Mouse (Mus musculus) small intestine, adult 2 months (tissue): Measurements from ENCODE around the gene Cry2. TPM values are rescaled to one million over a fixed set of nuclear protein-coding genes. Genes with fewer than 3 reads are reported as not detected.

ENCODE experiments used
- H3K27ac ChIP-seq: fragments of 200-500 bp; 2 replicates; pipeline ENCODE4 v1.5.1; 2012; ENCODE audit warnings: low read depth, low read length, control low read depth, inconsistent platforms; ENCODE audit not compliant: insufficient read depth
- H3K27me3 ChIP-seq: fragments of 200-500 bp; 2 replicates; pipeline ENCODE4 v1.6.1; 2012; ENCODE audit warnings: mild to moderate bottlenecking, moderate library complexity, low read length, inconsistent platforms; ENCODE audit not compliant: control insufficient read depth, insufficient read depth
- H3K36me3 ChIP-seq: fragments of 200-500 bp; 2 replicates; pipeline ENCODE4 v1.6.1; 2012; ENCODE audit warnings: mild to moderate bottlenecking, low read length, control low read depth, inconsistent platforms; ENCODE audit not compliant: control insufficient read depth, insufficient read depth
- H3K4me1 ChIP-seq: fragments of 200-500 bp; 2 replicates; pipeline ENCODE4 v1.6.1; 2012; ENCODE audit warnings: low read length, inconsistent platforms, mixed read lengths; ENCODE audit not compliant: control insufficient read depth, insufficient read depth, insufficient read length
- H3K4me3 ChIP-seq: fragments of 200-500 bp; 2 replicates; pipeline ENCODE4 v1.5.1; 2012; ENCODE audit warnings: low read depth, mild to moderate bottlenecking, control low read depth, inconsistent platforms, low read length, moderate library complexity
- CTCF ChIP-seq: fragments of 200-500 bp; IDR thresholded peaks from 2 replicates; pipeline ENCODE4 v1.5.1; 2012; ENCODE audit warnings: low read depth, mild to moderate bottlenecking, control low read depth, inconsistent platforms, low read length, moderate library complexity, mixed read lengths; ENCODE audit not compliant: insufficient replicate concordance, insufficient read length; ENCODE audit errors: extremely low read depth
- POLR2A ChIP-seq: fragments of 200-500 bp; IDR thresholded peaks from 2 replicates; pipeline ENCODE4 v1.6.1; 2012; ENCODE audit warnings: low read depth, mild to moderate bottlenecking, control low read depth, inconsistent platforms, low read length, moderate library complexity
- WGBS: fragments of 180-500 bp; shearing (Covaris S2); methylation state at CpG from one replicate; pipeline ENCODE4 v1.1.7; 2018; 5-methylcytosine and 5-hydroxymethylcytosine counted together
- polyA plus RNA-seq: library from polyadenylated mRNA; depleted of rRNA; stranded (reverse); fragments of >200 nt; gene quantifications from 2 replicates; pipeline ENCODE4 v1.2.3, GENCODE M21; 2012

Gene Cry2
- polyA plus RNA-seq, 1 experiment, result 13.1 TPM

DNA sequence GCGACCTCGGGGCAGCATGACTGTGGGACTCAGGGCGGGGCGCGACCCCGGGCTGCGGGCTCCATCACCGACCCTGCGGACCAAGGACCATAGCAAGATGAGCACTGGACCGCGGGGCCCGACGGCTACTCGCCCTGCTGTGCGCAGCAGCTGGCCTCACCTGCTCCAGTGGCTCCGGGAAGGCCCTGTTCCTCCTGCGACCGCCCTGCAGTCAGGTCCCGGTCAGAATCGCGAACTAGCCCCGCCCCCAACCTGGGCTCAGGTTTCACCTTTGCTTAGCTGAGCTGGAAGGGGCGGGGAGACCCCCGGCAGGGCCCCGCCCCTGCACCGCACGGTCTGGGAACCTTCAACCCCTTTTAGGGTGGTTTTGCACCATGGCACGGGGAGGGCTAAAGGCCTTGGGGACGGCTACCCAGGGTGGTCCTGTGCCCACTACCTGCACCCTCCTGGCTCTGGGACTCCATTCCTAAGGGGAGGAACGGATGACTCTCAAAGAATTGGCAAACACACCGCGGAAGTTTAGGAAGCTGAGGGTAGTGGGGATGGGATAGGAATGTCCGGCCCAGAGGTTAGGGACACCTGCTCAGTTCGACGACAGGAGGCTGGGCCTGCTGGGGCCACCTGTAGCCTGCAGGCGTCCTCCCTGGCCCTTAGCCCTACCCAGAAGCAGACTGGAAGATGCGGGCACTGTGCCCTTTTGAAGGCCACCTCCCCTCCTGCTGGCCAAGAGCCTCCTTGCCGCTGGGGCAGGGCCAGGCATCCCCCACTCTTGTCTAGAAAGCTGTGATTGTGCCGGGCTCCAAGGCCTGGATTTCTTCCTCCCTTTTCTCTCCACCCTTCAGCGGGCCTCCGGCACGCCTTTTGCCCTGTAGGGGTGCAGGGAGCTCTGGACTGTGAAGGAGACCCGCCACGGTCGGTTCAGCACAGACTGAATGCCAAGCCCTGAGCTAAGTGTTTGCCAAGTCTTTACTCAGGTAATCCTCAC is 62.7 kb downstream of the Cry2 start:
- H3K4me1 ChIP-seq, result peaks cover 40% of the 10 kb centered on the region
- H3K27ac ChIP-seq, result peak overlapping the region; percentile 56
- WGBS, result 5% methylated on average over 45 of the region's 45 CpGs
- peak overlapping the region; percentile 69 for H3K4me3 ChIP-seq
- no peaks in the 10 kb centered on the region for H3K27me3 ChIP-seq
- no peaks in the 10 kb centered on the region for H3K36me3 ChIP-seq
- TF ChIP-seq CTCF (peak; percentile 7; the same call in 1 of the 2 replicates), POLR2A (no peak; the same call in 1 of the 2 replicates)

DNA sequence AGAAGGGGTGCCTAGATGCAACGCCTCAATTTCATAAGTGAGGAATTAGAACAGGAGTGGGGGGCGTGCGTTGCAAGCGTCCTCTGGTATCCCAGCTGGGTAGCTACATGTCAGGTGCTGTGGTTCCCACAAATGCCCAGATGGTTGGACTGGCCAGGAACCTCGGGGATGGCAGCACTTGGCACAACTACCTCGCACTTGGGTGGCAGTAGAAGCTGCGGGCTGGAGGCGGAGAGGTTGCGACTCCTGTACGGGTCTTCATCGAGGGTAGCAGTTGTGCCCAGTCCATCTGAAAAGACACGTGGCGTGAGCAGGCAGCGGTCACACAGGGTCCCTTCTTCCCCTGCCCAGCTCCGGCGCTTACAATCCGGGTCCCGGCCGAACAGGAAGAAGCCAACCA is 63.5 kb downstream of the Cry2 start:
- WGBS, result 7% methylated on average over 19 of the region's 19 CpGs
- peak overlapping the region; percentile 69 for H3K4me3 ChIP-seq
- H3K4me1 ChIP-seq, result peaks cover 38% of the 10 kb centered on the region
- no peaks in the 10 kb centered on the region for H3K36me3 ChIP-seq
- H3K27ac ChIP-seq, result no peak overlapping the region
- no peaks in the 10 kb centered on the region for H3K27me3 ChIP-seq
- no peak for TF ChIP-seq POLR2A
- TF ChIP-seq CTCF, result no peak

- H3K4me1 ChIP-seq, result peaks cover 24% of the 10 kb centered on the region
- no peak for TF ChIP-seq CTCF
- no peak for TF ChIP-seq POLR2A
- WGBS, result 48% methylated on average over 20 of the region's 20 CpGs
- no peaks in the 10 kb centered on the region for H3K27me3 ChIP-seq
- peaks cover 3% of the 10 kb centered on the region; the same call in 1 of the 2 replicates for H3K36me3 ChIP-seq
- no peak overlapping the region for H3K4me3 ChIP-seq
- no peak overlapping the region for H3K27ac ChIP-seq
Observed at GRCm38 (mm10) chr2:92367383-92368029, 66.3 kb downstream of the Cry2 start.

- no peaks in the 10 kb centered on the region for H3K27me3 ChIP-seq
- peaks cover 6% of the 10 kb centered on the region; the same call in 1 of the 2 replicates for H3K36me3 ChIP-seq
- WGBS, result 91% methylated on average over 10 of the region's 10 CpGs
Observed at GRCm38 (mm10) chr2:92365568-92365967, 68.3 kb downstream of the Cry2 start.

DNA sequence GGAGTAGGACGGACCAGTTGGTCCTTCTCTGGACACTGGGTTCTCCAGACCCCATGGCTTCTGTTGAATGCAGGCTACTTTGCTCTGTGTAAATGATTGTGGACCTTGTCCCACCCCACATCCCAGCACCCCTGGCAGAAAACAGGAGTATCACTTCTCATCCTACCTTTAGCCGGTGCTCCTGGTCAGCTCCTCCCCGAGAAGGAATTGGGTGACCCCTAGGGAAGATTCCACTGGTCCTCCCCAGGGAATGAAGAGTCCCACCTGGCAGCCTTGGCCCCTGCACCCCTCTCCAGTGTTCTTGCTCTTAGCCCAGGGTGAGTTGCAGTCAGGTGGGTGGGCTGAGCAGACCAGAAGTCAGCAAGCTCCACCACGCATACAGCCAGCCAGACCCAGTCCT is 69.8 kb downstream of the Cry2 start:
- Histone ChIP-seq H3K36me3 (peaks cover 12% of the 10 kb centered on the region; the same call in 1 of the 2 replicates), H3K4me3 (no peak overlapping the region), H3K4me1 (0 out of 2 replicates have a peak, but pooled peaks cover 2% of the 10 kb centered on the region), H3K27me3 (no peaks in the 10 kb centered on the region), H3K27ac (no peak overlapping the region)
- TF ChIP-seq CTCF, result no peak
- TF ChIP-seq POLR2A, result no peak
- WGBS, result 96% methylated on average over 4 of the region's 4 CpGs

More at GRCm38 (mm10) chr2:92365568-92365967, 68.3 kb downstream of the Cry2 start:
- peaks cover 8% of the 10 kb centered on the region for H3K4me1 ChIP-seq
- TF ChIP-seq CTCF, result no peak
- no peak for TF ChIP-seq POLR2A
- no peak overlapping the region for H3K4me3 ChIP-seq
- H3K27ac ChIP-seq, result no peak overlapping the region

- Histone ChIP-seq H3K27ac (no peak overlapping the region), H3K27me3 (no peaks in the 10 kb centered on the region), H3K4me3 (no peak overlapping the region), H3K4me1 (0 out of 2 replicates have a peak, but pooled peaks cover 2% of the 10 kb centered on the region), H3K36me3 (peaks cover 15% of the 10 kb centered on the region)
- TF ChIP-seq CTCF, result no peak
- 95% methylated on average over 6 of the region's 6 CpGs for WGBS
Observed at GRCm38 (mm10) chr2:92362571-92363228, 71.1 kb downstream of the Cry2 start.
